Mouse (Mus musculus) thymus, adult 18-20 months (tissue): Measurements from ENCODE around the gene Atxn1.

ENCODE experiments used
- DNase-seq, 2 experiments: peaks; one replicate each; pipeline ENCODE4 v3.0.0; 2022; ENCODE audit warnings: mixed read lengths in 2 of 2

Gene Atxn1

GRCm38 (mm10) chr13:45662216-45662615 is 302.6 kb downstream of the Atxn1 start:
- no peak for DNase-seq

GRCm38 (mm10) chr13:45661283-45662185 is 303.3 kb downstream of the Atxn1 start:
- DNase-seq, result no peak

GRCm38 (mm10) chr13:45659813-45660212 is 305.0 kb downstream of the Atxn1 start:
- DNase-seq, result no peak

- DNase-seq, result no peak
Measured at GRCm38 (mm10) chr13:45658343-45658742, 306.5 kb downstream of the Atxn1 start.

- DNase-seq, result no peak
Measured at GRCm38 (mm10) chr13:45657176-45657575, 307.6 kb downstream of the Atxn1 start.

GRCm38 (mm10) chr13:45651652-45652241 is 313.1 kb downstream of the Atxn1 start:
- no peak for DNase-seq

- DNase-seq, result no peak
Measured at GRCm38 (mm10) chr13:45649197-45649812, 315.5 kb downstream of the Atxn1 start.

- DNase-seq, result no peak
Measured at GRCm38 (mm10) chr13:45643780-45644395, 320.9 kb downstream of the Atxn1 start.

- DNase-seq, result no peak
Measured at GRCm38 (mm10) chr13:45642913-45643312, 321.9 kb downstream of the Atxn1 start.

- DNase-seq, result no peak
Measured at GRCm38 (mm10) chr13:45640431-45640830, 324.4 kb downstream of the Atxn1 start.

- DNase-seq, result no peak
Measured at GRCm38 (mm10) chr13:45638281-45638680, 326.5 kb downstream of the Atxn1 start.

GRCm38 (mm10) chr13:45637324-45637723 is 327.5 kb downstream of the Atxn1 start:
- DNase-seq, result no peak

GRCm38 (mm10) chr13:45636435-45636834 is 328.4 kb downstream of the Atxn1 start:
- no peak for DNase-seq

- no peak for DNase-seq
Measured at GRCm38 (mm10) chr13:45633918-45634317, 330.9 kb downstream of the Atxn1 start.

- DNase-seq, result no peak
Measured at GRCm38 (mm10) chr13:45632133-45632532, 332.7 kb downstream of the Atxn1 start.

GRCm38 (mm10) chr13:45630518-45631290 is 334.1 kb downstream of the Atxn1 start:
- no peak for DNase-seq

GRCm38 (mm10) chr13:45629750-45630149 is 335.1 kb downstream of the Atxn1 start:
- no peak for DNase-seq

GRCm38 (mm10) chr13:45628341-45628740 is 336.5 kb downstream of the Atxn1 start:
- DNase-seq, result no peak

- no peak for DNase-seq
Measured at GRCm38 (mm10) chr13:45627206-45627751, 337.5 kb downstream of the Atxn1 start.

- no peak for DNase-seq
Measured at GRCm38 (mm10) chr13:45625740-45626139, 339.1 kb downstream of the Atxn1 start.

- no peak for DNase-seq
Measured at GRCm38 (mm10) chr13:45623846-45624245, 341.0 kb downstream of the Atxn1 start.

GRCm38 (mm10) chr13:45622871-45623546 is 341.8 kb downstream of the Atxn1 start:
- DNase-seq, result no peak
